Mouse (Mus musculus) E14TG2a.4 (cell line): ENCODE results near the gene Krt35.

Source experiments
- CTCF ChIP-seq: conservative IDR thresholded peaks from 2 replicates; pipeline ENCODE4 v1.5.1; 2014; ENCODE audit warnings: low read length
- NANOG ChIP-seq: IDR thresholded peaks from 2 replicates; pipeline ENCODE4 v1.6.1; 2014; ENCODE audit warnings: borderline replicate concordance, low read length, mixed read lengths

DNA sequence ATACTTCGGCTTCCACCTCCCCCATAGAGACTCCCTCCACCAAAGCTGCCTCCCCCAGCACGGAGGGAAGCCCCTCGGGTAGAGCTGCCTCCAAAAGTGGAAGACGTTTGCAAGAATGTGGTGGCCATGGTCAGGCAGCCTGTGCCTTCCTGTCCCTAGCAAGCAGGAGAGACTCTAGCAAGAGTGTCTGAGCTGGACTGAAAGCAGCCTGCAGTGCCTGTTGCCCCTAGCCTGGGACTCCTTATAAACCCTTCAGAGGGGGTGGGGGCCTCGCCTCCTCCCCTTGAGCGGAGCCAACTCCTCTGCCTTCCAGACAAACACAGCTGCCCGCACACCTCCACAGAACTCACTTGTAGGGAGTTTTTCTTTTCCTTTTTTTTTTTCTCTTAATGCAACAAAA lies 39.7 kb upstream of the Krt35 start, which contains the start of gene Krt15:
- TF ChIP-seq CTCF: no peak
- TF ChIP-seq NANOG: no peak
